Mouse (Mus musculus) neural tube, embryonic 10.5 days (tissue): Measurements from ENCODE around the gene Echdc3.

Experiments
- DNase-seq: peaks from one replicate; pipeline ENCODE4 v3.0.0-alpha.2; 2017; ENCODE audit warnings: low spot score; ENCODE audit errors: extremely low spot score

The Echdc3 gene

DNA sequence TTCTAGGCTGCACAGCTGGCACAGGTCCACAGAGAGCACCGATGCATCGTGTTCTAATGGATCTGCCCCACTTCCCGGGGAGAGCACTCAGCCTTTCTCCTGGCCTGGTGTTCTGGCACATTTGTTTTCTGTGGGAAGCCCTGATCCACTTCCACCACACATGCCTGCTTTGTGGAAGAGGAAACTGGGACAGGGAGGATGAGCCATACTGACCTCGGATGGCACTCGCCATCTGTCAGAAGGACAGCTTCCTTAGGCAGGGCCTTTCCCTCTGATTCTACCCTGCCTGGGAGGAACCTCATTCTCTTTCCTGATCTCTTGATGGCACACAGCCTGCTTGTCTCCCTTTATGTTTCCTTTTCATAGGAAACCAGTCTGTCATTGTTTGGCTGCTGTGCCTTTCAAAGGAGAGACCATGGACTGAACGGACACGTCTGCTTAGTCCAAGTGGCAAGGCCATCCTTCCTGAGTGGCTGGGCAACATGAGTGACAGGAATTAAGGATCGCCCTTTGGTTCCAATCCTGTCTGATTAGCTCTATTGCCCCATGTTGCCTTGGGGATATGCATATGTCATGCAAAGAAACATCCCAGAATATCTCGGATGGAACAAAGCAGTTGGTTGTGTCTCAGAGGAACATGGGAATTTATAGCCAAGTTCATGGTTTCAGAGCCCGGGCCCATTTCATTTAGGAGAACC lies 13.7 kb upstream of the Echdc3 start:
- DNase-seq = no peak

GRCm38 (mm10) chr2:6220141-6220805 lies 7.4 kb upstream of the Echdc3 start:
- peak; percentile 64 for DNase-seq

DNA sequence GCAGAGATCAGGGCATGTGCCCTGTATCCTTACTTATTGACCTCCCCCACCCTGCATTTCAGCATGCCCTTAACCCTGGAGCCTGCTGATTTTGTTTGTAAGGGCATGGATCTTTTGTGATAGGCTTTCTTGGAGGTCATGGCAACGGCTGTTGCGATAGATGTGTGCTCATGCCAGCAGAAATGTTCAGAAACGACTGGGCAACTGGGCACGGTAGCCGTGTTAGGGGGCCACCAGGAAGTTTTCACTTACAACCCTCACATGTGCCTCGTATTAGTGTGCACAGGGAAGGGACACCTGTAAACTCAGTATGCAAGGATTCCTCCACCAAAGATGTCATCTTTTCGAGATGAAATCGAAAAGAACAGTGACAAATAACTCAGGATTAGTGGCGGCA lies 508 bp downstream of the Echdc3 start:
- peak; percentile 46 for DNase-seq

- no peak for DNase-seq
Observed at GRCm38 (mm10) chr2:6210840-6211239, 2.0 kb downstream of the Echdc3 start.

- no peak for DNase-seq
Observed at GRCm38 (mm10) chr2:6209746-6210145, 3.1 kb downstream of the Echdc3 start.

- DNase-seq = no peak
Observed at GRCm38 (mm10) chr2:6209116-6209515, 3.7 kb downstream of the Echdc3 start.

DNA sequence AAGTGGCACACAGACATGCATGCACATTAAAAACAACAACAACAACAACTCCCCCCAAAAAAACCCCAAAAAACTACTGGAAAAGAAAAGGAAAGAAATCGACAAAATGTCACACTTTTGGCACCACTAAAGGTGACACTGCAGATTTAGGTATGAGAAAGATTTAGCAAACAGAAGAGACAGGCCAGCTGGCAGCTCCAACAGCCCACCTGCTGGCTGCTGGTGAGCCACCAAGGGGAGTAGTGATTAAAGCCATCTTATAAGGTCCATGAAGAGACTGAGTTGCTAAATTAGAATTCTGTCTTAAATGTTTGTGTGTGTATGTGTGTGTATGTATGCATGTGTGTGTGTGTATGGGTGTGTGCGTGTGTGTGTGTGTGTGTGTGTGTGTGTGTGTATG lies 5.1 kb downstream of the Echdc3 start:
- DNase-seq = no peak

- no peak for DNase-seq
Observed at GRCm38 (mm10) chr2:6196363-6196973, 16.4 kb downstream of the Echdc3 start.

DNA sequence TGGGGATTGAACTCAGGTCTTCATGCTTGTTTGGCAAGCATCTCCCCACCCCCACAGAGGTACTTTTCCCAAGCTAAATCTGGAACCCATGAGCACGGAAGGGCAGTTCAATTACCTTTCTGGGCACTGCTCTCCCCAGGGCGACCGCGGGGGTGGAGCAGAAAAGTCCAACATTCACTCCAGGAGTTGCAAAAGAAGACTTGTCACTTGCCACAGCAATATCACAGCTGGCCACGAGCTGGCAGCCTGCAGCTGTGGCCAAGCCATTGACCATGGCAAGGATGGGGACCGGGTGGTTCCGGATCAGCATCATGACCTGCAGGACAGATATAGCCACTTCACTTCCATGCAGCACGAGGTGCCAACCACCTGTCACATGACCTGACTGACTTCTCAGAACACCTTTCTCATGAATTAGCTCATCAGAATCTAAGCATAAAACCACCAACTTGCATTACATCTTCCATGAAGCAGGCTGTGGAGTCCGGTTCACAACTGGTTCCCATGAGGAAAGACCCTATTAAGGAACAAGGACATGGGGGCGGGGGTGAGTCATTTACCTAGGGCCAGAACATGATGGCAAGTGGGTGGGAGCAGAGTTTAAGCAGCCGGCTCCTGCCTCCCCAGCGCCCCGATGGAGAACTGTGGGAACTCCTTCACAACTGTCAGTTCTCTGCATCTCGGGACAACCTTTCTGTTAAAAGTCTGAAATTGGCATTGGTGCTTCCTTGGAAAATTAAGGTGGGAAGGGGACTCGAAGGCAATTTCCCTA lies 17.2 kb downstream of the Echdc3 start:
- no peak for DNase-seq

GRCm38 (mm10) chr2:6194497-6194896 lies 18.3 kb downstream of the Echdc3 start:
- DNase-seq = no peak

DNA sequence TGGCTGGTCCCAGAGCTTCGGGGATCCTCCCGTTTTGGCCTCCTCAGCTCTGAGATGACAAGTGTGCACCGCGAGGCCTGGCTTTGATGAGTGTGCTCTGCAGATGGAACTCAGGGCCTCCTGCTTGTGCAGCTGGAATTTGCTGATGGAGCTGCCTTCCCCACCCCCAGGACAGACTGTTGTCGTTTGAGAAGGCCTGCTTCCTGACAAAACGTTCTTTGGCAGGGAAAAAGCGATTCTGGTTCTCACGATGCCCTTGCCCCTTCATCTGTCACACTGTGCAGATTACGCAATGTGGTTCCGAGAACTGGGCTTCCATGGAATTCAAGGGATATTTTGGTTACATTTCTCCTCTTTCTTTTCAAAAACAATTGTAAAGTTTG lies 19.3 kb downstream of the Echdc3 start:
- DNase-seq = no peak

DNA sequence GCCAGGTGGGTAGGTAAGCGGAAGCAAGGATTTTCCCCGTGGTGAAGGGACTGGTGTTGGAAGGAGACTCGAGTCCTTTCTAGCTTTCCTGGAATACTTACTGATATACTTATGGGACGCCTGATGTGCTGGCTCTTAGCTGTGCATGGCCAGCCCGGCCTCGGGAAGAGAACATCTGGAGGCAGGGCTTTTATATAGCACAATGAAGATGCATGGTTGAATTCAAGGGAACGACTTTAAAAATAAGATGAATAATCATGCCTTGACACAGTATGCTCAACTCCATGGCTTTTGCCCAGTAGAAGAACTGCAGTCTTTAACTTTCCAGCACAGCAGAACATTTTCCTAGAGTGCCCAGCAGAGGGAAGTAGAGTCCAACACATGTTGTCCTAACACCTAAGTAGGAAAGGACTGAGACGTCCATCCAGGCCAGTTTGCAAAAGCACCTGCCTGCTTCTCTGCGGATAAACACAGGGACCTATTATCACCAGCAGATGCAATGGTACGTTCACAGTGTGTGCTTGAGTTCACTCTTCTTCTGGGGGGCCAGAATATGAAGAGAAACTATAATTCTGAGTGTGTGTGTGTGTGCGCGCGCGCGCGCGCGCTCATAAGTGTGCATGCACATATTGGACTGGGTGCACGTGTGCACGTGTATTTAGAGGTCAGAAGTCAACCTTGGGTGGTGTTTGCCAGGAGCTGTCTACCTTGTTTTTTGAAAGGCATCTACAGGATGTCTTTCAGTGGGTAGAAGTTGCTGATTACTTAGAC lies 19.8 kb downstream of the Echdc3 start:
- peak; percentile 44 for DNase-seq

DNA sequence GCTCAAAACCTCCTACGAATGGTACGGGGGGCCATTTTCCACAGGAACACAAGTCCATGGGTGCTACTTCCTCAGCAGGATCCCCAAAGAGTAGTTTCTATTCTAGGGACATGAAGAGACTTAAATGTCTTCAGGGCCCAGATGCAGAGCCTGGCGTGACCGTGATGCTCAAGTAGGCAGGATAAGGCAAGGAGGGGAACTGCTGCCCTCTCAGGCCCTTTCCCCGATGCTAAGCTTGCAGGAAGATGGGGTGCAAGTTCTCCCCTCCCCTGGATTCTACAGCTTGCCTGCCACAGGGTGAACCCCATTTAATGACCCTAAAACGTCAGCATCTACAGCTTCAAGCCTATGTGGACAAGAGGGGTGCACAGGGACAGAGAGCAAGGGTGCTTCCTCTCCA lies 22.8 kb downstream of the Echdc3 start:
- no peak for DNase-seq

GRCm38 (mm10) chr2:6189675-6189998 lies 23.2 kb downstream of the Echdc3 start:
- no peak for DNase-seq

DNA sequence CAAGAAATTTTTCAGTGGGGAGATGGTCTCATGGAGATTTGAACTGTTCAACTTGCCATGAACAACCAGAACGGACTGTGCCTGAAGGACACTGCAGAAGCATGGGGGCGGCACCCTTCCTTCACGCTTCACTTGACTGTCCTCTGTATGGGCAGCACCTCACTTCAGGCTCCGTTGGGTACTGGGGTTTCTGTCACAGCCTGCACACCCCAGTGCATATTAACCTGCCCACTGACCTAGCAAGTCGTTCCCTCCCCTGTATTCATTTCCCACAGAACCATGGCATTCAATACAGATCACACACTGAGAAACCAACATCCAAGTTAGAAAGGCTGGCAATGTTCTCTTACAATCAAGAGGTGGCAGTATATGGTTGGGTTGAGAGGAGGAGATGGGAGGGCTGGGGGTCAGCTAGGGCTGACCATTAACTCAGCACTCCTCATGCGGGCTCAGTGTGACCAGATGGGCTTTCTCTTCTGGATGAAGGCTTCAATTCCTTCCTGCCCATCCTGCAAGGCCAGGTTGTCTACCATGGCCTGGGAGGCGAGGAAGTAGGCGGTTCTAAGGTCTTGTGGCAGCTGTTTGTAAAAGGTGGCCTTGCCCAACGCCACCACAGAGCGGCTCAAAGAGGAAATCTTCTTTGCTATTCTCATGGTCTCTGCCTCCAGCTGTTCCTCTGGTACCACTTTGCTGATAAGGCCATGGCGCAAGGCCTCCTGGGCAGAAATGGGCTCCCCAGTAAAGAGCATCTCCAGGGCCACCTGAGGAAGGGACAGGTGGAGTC lies 23.8 kb downstream of the Echdc3 start:
- no peak for DNase-seq

- no peak for DNase-seq
Observed at GRCm38 (mm10) chr2:6187418-6187817, 25.4 kb downstream of the Echdc3 start.

GRCm38 (mm10) chr2:6186913-6187312 lies 25.9 kb downstream of the Echdc3 start:
- DNase-seq = no peak

- DNase-seq = no peak
Observed at GRCm38 (mm10) chr2:6179749-6180117, 33.1 kb downstream of the Echdc3 start.

GRCm38 (mm10) chr2:6178901-6179748 lies 33.7 kb downstream of the Echdc3 start:
- no peak for DNase-seq

- no peak for DNase-seq
Observed at GRCm38 (mm10) chr2:6173013-6173412, 39.8 kb downstream of the Echdc3 start.
